Comparison of ENCODE assay signal across 8 mouse cellular contexts in genomic region chr19:22940487-22940886, GRCm38 (mm10).
DNase-seq lines count a peak whose midpoint lies in the region; ATAC-seq lines count a peak whose summit lies in the region.

No protein-coding gene starts in this region.

- peaks cover 12% of the 10 kb centered on the region; the same call in 1 of the 2 replicates for H3K4me1 ChIP-seq in heart, embryonic 12.5 days (replicated peaks)
- peaks cover 12% of the 10 kb centered on the region; the same call in 1 of the 2 replicates for H3K4me1 ChIP-seq in intestine, embryonic 15.5 days (replicated peaks)
- no peaks in the 10 kb centered on the region for H3K4me1 ChIP-seq in neural tube, embryonic 12.5 days

- no peak overlapping the region for H3K9ac ChIP-seq in heart, embryonic 12.5 days
- H3K9ac ChIP-seq in intestine, embryonic 15.5 days, result no peak overlapping the region
- no peak overlapping the region for H3K9ac ChIP-seq in neural tube, embryonic 12.5 days

- H3K27ac ChIP-seq in heart, embryonic 12.5 days (ENCODE audit: poor library complexity, severe bottlenecking), result no peak overlapping the region
- no peak overlapping the region for H3K27ac ChIP-seq in intestine, embryonic 15.5 days
- no peak overlapping the region for H3K27ac ChIP-seq in neural tube, embryonic 12.5 days

- H3K9me3 ChIP-seq in heart, embryonic 12.5 days (replicated peaks), result no peaks in the 10 kb centered on the region
- H3K9me3 ChIP-seq in intestine, embryonic 15.5 days, result no peaks in the 10 kb centered on the region
- H3K9me3 ChIP-seq in neural tube, embryonic 12.5 days, result no peaks in the 10 kb centered on the region

- no peak overlapping the region for H3K4me3 ChIP-seq in heart, embryonic 12.5 days
- H3K4me3 ChIP-seq in intestine, embryonic 15.5 days (replicated peaks), result no peak overlapping the region
- H3K4me3 ChIP-seq in neural tube, embryonic 12.5 days, result no peak overlapping the region

- 44% methylated on average over 5 of the region's 5 CpGs for WGBS in heart, embryonic 12.5 days
- 44% methylated on average over 5 of the region's 5 CpGs for WGBS in intestine, embryonic 15.5 days
- WGBS in neural tube, embryonic 12.5 days, result 61% methylated on average over 5 of the region's 5 CpGs

- H3K4me2 ChIP-seq in heart, embryonic 12.5 days, result no peak overlapping the region
- H3K4me2 ChIP-seq in intestine, embryonic 15.5 days (replicated peaks), result no peak overlapping the region
- H3K4me2 ChIP-seq in neural tube, embryonic 12.5 days (replicated peaks), result no peak overlapping the region

- no peaks in the 10 kb centered on the region for H3K27me3 ChIP-seq in heart, embryonic 12.5 days (replicated peaks)
- H3K27me3 ChIP-seq in intestine, embryonic 15.5 days (replicated peaks), result no peaks in the 10 kb centered on the region
- H3K27me3 ChIP-seq in neural tube, embryonic 12.5 days (replicated peaks), result no peaks in the 10 kb centered on the region

- peak; percentile 83 to 90 for DNase-seq in heart, adult 18-20 months
- peak; percentile 96 to 97 for DNase-seq in cerebellum, postnatal 10 days
- peak; percentile 86 for DNase-seq in gastrocnemius, adult 18-20 months (ENCODE audit: low spot score)
- peak; percentile 80 to 85 for DNase-seq in left cerebral cortex, postnatal 14 days (ENCODE audit: low spot score in 2 of 2)
- DNase-seq in urinary bladder, postnatal 4 days (ENCODE audit: low spot score in 2 of 2), result peak; percentile 32 to 65

- ATAC-seq in heart, embryonic 12.5 days (ENCODE audit: insufficient number of reproducible peaks, low FRiP score), result no peak
- peak; percentile 51; the same call in 1 of the 2 replicates for ATAC-seq in intestine, embryonic 15.5 days
- ATAC-seq in neural tube, embryonic 12.5 days (ENCODE audit: low FRiP score, low read depth), result 0 out of 2 replicates have a peak, but pooled peaks have one; percentile 41

- no peaks in the 10 kb centered on the region for H3K36me3 ChIP-seq in heart, embryonic 12.5 days
- H3K36me3 ChIP-seq in intestine, embryonic 15.5 days, result no peaks in the 10 kb centered on the region
- H3K36me3 ChIP-seq in neural tube, embryonic 12.5 days, result no peaks in the 10 kb centered on the region

- intact Hi-C loops in left cerebral cortex, postnatal 14 days (cut with DNase I), result no loop called here
